Mouse (Mus musculus) heart, adult 2 months (tissue): ENCODE measurements around the gene Bmp2k.

ENCODE experiments used
- CTCF ChIP-seq: fragments of 200-600 bp; IDR thresholded peaks from 2 replicates; pipeline ENCODE4 v1.8.1; 2022; ENCODE audit warnings: antibody characterized with exemption, mild to moderate bottlenecking, moderate library complexity
- EP300 ChIP-seq: fragments of 200-500 bp; IDR thresholded peaks from 2 replicates; pipeline ENCODE4 v1.6.1; 2011; ENCODE audit warnings: low read depth, low read length, control low read depth; ENCODE audit not compliant: insufficient read depth
- POLR2A ChIP-seq: fragments of 200-500 bp; IDR thresholded peaks from 2 replicates; pipeline ENCODE4 v1.6.1; 2011; ENCODE audit warnings: mild to moderate bottlenecking, low read depth, low read length, control low read depth; ENCODE audit not compliant: insufficient read depth

GRCm38 (mm10) chr5:97060864-97061263 is 63.4 kb downstream of the Bmp2k start:
- no peak for TF ChIP-seq CTCF
- TF ChIP-seq POLR2A = no peak
- TF ChIP-seq EP300 = no peak
